Mouse (Mus musculus) forelimb bud, embryonic 11.5 days (tissue): ENCODE results near the gene Gng12.
A peak's percentile ranks its signal among the peaks of the same experiment; 100 is the strongest.
"Not testable (repeated sequence)": the region's sequence is repeated elsewhere in the genome, so short reads cannot be mapped to it uniquely, and the experiment has no call there.

Source experiments
- DNase-seq: peaks from one replicate; pipeline ENCODE4 v3.0.0-alpha.2; 2012; ENCODE audit warnings: low read depth, low spot score

The Gng12 gene

DNA sequence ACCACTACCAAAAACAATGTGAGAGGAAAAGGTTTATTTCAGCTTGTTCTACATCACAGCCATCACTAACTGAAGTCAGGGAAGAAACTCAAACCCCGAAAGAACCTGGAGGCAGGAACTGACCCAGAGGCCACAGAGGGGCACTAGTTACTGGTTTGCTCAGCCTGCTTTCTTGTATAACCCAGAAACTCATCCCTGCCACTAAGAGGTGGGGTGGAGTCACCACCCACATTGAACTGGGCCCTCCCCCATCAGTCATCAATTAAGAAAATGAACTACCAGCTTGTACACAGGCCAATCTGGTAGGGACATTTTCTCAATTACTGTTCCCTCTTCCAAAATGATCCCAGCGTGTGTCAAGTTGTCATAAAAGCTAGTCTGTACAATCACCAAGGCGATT lies 130.5 kb downstream of the Gng12 start:
- DNase-seq: no peak

- no peak for DNase-seq
Measured at GRCm38 (mm10) chr6:67027438-67028142, 131.4 kb downstream of the Gng12 start.

DNA sequence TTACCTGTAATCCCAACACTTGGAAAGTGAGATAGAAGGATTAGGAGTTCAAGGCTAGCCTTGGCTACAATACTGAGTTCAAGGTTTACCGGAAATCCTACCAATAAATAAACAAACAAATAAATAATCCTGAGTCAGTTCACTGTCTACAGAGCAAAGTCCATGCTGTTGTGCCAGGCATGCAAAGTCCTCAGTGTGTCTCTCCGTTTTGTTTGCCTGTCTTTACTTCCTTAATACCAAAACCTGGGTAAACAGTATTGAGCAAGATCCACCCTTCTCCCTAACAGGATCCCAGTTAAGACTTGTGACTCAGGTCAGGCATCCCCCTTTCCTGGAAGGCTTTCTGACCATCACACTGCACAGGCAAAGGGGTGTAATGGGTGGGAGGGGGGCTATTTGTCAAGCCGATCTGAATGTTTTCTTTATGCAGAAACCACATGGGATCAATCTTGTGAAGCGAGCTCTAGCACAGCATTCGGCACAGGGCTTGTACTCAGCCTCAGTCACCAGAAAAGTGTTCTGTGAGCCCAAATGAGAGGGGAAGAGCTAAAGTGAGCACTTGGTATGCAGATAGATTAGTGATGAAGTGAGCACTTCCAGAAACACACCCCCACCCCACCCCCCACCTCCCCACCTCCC lies 133.2 kb downstream of the Gng12 start:
- DNase-seq: no peak

DNA sequence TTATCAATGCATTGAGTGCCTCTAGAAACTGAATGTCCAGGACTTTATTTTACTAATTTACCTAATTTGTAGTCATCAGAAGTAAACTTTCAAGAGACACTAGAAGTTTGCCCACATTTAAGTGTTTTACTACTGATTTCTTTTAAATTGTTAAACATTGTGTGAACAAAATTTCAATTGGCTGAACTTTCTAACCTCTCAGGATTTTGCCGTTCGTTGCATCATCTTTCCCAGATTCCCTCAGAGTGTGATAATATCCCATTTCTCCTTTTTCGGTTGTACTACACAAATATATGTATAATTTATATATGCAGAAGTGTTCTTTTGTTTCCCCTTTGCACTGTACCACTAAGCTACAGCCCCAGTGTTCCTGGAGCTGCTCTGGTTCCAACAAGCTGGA lies 133.8 kb downstream of the Gng12 start:
- DNase-seq: no peak

DNA sequence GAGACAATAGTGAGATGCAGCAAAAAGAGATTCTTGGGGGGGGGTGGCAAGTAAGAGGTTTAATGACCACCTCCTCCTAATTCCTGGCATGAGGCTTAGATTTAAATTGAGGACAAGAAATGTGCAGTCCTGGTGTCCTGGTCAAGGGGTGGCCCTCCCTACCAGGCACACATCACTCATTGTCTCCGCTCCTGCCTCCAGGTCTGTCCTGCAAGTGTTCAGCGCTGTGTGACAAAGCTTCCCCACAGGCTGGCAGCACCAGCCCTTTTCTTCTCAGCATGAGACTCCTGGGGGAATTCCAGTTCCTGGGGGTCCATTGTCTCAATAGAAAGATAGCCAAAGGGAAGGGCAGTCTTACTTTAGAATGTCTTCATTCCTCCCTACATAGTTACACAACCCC lies 134.2 kb downstream of the Gng12 start:
- no peak for DNase-seq

DNA sequence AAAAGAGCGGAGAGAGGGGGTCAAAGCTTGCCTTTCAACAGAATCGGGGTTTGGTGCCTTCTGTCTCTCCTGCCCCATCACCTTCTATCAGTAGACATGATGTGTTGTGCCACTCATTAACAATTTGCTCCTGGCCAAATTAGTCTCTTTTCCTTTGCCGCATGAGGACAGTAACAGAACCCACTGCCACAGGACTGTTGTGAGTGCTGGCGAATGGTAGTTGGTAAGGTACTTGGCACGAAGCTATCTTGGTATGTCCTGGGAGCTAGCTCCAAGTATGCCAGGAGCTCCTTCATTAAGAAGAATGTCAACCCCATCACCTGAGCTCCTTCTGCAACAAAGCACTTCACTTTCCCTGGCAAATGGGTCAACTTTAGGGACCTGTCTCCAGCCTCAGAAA lies 134.6 kb downstream of the Gng12 start:
- no peak for DNase-seq

- DNase-seq: not testable (repeated sequence)
Measured at GRCm38 (mm10) chr6:67032551-67032950, 136.4 kb downstream of the Gng12 start.

- DNase-seq: not testable (repeated sequence)
Measured at GRCm38 (mm10) chr6:67032972-67033371, 136.8 kb downstream of the Gng12 start.

- no peak for DNase-seq
Measured at GRCm38 (mm10) chr6:67033604-67034003, 137.4 kb downstream of the Gng12 start.

DNA sequence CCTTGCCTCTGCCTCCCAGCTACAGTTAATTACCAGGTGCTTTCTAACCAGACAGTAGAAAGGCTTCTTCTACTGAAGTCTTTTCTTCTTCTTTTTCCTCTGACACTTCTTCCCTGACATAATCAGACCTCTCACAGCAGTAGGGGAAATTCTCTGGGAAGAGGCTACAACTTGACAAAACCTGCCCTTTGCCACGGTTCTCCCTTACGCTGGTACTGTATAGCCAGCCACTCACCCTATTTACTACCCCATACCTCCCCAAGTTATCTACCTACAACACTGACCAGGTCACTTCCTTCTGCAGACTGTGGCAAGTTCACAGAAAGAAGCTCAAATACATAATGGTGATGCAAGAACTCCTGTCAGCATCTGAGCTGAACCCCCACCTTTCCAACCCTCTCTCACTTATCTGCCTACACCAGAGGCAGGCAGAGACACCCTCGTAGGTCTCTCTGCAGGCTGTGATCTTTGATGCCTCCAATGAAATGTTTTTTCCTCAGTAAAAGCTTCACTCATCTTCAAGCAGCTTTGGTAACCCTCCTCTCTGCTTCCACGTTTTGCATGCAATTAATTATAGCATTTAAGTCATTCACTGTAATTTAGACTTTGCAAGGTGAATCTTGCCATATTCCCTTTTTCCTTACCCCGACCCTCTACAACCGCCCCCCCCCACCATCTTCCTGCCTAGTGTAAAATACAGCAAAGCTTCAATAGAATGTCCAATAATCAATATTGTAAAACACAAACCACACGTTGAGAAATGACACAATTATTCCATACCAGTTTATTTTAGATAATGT lies 138.3 kb downstream of the Gng12 start:
- DNase-seq: no peak

DNA sequence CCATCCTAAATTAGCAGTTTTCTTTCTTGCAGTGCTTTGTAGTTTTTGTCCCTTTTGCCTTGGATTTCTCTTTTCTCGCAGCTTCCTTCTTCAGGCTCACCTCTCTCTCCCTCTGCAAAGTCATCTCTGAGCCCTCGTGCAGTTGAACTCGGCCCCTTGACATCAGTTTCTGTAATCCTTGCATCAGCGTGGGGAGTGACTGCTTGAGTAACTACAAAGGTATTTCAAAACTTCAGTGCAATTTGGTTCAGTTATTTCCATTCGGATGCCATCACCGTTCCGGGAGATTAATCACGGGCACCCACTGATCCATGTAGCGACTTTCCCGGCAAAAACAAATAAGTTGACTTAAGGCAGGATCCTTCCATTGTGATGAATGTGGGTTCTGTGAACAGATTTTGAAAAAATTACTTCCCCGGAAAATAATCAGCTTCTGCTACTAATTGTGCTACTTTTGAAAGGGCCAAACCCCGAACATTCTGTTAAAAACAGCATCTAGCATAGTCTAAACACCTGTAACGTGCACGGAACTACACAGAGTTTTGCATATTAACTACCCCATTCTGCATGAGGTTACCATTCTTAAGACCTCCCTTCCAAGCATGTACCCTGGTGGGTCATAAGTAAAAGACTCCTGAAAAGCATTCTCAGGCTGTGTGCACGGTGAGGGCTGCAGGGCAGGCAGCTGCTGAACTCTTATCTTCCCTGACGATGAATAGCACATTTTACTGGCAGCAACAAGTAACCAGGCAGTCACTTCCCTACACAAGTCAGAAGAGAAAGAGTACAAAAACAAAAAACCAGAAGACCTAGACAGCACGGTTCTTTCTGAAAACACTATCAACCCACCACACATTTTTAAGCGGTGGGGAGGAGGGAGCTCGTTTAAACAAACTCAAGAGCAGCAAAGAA lies 139.4 kb downstream of the Gng12 start:
- no peak for DNase-seq

- peak; percentile 89 for DNase-seq
Measured at GRCm38 (mm10) chr6:67036356-67036811, 140.2 kb downstream of the Gng12 start.

DNA sequence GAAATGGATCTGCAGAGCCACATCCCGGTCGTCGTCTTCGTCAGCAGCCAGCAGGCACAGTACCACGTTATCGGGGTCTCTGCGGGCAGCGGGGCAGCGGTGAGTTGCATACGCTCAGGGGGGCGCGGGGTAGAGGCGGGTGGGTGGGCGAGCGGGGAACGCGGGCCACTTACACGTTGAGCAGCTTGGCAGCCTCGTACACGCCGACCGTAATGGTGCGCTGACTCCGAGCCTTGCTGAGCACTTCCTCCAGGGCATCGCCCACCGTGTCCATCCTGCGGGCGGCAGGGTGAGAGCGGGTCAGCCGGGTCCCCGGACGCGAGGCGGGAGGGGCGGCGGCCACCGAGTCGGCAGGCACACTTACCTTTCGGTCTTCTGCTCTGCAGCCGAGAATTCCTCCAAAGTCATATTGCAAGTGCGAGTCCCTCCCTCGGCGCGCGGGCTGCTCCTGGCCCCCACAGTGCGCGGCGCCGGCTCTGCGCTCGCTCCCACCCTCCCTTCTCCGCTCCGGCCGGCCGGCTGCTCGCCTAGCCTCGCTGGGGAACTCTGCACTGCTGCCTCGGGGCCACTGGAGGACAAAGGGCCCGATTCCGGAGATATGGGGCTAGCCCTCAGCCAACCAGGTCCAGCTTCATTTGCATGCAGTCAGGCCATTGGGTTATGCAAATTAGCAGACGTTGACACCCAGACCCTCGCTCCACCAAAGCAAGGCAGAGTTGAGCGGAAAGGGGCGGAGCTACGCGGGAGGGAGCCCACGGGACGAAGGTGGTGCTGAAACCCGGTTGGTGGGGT lies 140.8 kb downstream of the Gng12 start, which contains the start of gene Gadd45a:
Gene Gadd45a, minus strand, starts transcription at position 621 of the 792 bp plus-strand sequence.
- peak; percentile 99 for DNase-seq

- no peak for DNase-seq
Measured at GRCm38 (mm10) chr6:67038964-67039363, 142.8 kb downstream of the Gng12 start.

GRCm38 (mm10) chr6:67040904-67041410 lies 144.8 kb downstream of the Gng12 start:
- no peak for DNase-seq

DNA sequence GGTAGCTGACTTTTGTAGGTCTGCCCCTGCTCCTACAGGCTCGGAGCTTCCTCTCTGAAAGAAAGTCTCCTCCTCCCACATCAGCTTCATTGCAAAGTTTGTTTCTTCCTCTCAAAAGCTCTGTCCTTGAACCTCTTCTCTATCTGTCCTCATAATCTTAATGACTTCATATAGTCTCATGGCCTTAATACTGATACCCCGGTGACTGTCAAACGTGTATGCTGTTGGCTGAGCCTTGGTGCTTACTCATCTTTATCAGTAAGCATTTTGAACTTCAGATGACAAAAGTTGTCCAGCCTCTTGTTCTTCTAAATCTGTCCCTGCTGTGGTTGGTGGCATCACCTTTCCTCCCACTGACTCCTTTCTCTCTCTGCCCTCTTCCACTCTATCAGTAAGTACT lies 149.2 kb downstream of the Gng12 start:
- no peak for DNase-seq

DNA sequence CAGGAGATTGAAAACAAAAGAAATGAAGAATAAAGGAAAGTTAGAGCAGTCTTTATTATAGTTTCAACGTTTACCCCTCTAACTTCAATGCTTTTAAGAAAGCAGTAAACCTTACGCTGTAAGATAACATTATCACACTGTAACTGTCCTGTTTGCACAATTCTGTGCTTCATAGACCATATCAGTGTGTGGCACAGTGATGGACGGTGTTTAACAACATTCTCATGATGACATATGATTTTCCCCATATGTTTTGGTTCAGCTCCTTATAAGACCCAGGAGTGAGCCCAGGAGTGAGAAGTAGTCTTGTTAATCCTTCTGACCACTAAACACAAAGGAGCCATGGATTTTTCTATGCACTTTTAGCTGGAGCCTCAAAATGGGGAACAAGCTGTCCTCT lies 150.7 kb downstream of the Gng12 start:
- DNase-seq: no peak

DNA sequence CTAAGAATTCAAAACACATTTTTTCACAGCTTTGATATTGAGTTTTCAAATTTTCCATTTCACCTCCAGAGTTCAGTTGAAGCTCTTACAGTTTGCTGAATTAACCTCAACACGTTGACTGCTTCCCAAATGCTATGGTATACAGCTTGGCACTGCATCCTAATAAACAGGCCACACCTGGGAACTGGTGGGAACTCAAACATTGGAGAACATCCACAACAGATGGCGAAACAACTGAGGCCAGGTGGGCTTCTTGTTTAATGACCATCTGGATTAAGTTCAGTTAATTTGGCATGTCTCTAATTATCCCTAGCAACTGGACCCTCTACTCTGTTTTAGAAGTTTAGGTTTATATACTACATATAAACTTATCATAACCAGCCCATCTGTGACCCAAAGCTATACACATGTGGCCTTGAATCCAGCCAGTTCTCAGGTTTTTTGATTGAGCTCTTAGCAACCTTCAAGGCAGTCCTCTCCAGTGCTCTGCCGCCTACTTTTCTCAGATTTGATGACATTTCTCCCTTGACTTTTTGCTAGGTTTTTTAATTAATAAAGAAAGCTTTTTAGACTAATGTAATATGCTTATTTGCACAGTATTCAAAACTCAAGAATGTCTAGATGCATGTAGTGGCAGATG lies 152.0 kb downstream of the Gng12 start:
- peak; percentile 70 for DNase-seq

DNA sequence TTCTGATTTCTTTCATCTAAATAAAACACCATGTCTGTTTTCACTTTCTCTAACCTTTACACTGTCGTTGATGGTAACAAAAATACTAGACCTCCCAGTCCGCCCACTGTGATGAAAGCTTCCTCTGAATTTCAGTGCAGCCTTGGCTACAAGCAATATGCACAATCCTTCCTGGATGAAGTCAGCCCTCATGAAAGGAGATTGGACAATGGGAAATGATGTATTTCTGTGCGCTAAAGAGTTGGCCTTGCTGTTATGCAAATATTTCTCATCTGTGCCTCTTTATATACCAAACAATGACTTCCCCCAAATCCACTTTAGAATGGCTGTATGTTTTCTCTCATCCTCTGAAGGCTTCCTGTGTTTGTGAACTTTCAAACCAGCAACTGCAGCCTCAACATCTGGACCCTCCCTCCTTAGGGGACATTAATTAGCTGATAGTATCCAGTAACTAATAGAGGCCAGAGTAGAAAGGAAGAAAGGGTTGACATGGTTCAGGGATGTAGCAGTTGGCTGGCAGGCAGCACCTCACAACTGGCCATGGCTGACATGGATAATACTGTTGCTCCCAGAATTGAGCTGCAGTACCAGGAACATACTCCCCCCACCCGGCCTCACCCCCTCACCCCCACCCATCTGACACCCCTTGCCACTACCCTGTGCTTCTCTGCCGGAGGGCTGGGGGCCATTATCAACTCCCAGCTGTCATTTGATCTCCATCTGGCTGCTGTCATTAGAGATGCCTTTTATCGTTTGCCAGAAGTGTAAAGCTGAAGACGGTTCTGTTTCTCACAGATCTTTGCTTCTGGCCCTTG lies 152.9 kb downstream of the Gng12 start:
- DNase-seq: no peak
